Mouse (Mus musculus): ENCODE results near the gene Acot13.

DNA sequence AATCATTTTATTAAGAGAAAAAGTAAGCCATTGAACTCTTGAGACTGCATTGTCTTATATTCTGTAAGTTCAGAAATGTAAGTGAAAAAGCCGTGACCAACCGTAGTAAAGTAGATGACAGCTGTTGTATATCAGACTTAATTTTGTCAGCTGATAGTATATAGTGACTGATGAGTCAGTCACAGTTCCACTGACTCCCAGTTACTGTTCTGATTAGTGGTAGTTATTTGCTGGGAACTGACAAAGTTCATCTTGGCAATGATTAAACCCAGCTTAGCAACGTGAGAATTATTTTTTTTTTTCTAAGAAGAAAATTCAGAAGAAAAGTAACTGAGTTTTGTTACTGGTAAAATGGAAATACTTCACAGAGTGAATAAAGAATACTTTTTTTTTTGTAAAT is 10.4 kb upstream of the Acot13 start:
- no peak for TF ChIP-seq CTCF (IDR thresholded peaks at IDR 0.05; ENCODE audit: low read depth, low read length)
- TF ChIP-seq POLR2A (IDR thresholded peaks at IDR 0.05; ENCODE audit: extremely low read depth, insufficient read depth, low read length), result no peak
